Mouse (Mus musculus) heart, postnatal 14 days (tissue): ENCODE results near the gene Gm10322. TPM values are rescaled to one million over a fixed set of nuclear protein-coding genes. Genes with fewer than 3 reads are reported as not detected.

Experiments used
- DNase-seq, 2 experiments: peaks; one replicate each; pipeline ENCODE4 v3.0.0; 2021 to 2022
- intact Hi-C: fragments of 180-260 bp; cut with DNase I; formaldehyde crosslinking; loops from one replicate; pipeline ENCODE4 v1.15.1; 2025
- total RNA-seq, 2 experiments: library from RNA; stranded (reverse); gene quantifications; 2 replicates each; pipeline ENCODE4 v1.2.3; 2021

The Gm10322 gene
- total RNA-seq, 2 experiments from 2014 or later: not detected

- DNase-seq: no peak
- intact Hi-C loops: no loop called here
These were observed 27.8 kb downstream of the Gm10322 start for GRCm38 (mm10) chr10:59643645-59644044.

GRCm38 (mm10) chr10:59644710-59645109 lies 28.8 kb downstream of the Gm10322 start:
- DNase-seq: no peak
- intact Hi-C loops: loop anchor here (5.0 kb wide), 1 partner anchor 43 kb away; no protein-coding TSS in a partner anchor

GRCm38 (mm10) chr10:59645153-59645552 lies 29.3 kb downstream of the Gm10322 start:
- intact Hi-C loops: loop anchor here (5.0 kb wide), 1 partner anchor 42 kb away; no protein-coding TSS in a partner anchor
- no peak for DNase-seq

- intact Hi-C loops: loop anchor here (5.0 kb wide), 1 partner anchor 40 kb away; no protein-coding TSS in a partner anchor
- no peak for DNase-seq
These were observed 31.0 kb downstream of the Gm10322 start for GRCm38 (mm10) chr10:59646821-59647378.

- intact Hi-C loops: no loop called here
- no peak for DNase-seq
These were observed 40.9 kb downstream of the Gm10322 start for GRCm38 (mm10) chr10:59656799-59657198.

GRCm38 (mm10) chr10:59664765-59665164 lies 48.9 kb downstream of the Gm10322 start:
- no peak for DNase-seq
- intact Hi-C loops: no loop called here

- no peak for DNase-seq
- intact Hi-C loops: no loop called here
These were observed 49.8 kb downstream of the Gm10322 start for GRCm38 (mm10) chr10:59665503-59666291.

Other genes with a start within 250 kb of the Gm10322 start
- 100 to 1,000 TPM; 132 to 141 TPM for gene Gm10273, start 220.4 kb upstream of the Gm10322 start, total RNA-seq
- not detected for gene Pla2g12b, start 212.4 kb upstream of the Gm10322 start, total RNA-seq
- under 1 TPM; 0.33 to 0.46 TPM for gene Oit3, start 174.3 kb upstream of the Gm10322 start, total RNA-seq
- 10 to 100 TPM; 22.0 to 22.8 TPM for gene Mcu, start 629 bp downstream of the Gm10322 start, total RNA-seq
- gene Micu1, start 86.4 kb downstream of the Gm10322 start, total RNA-seq: 10 to 100 TPM; 21.9 to 25.3 TPM